Mouse (Mus musculus) mesoderm, embryonic 11.5 days (tissue): ENCODE measurements around the gene Tcte2.
"Not testable (repeated sequence)": the region's sequence is repeated elsewhere in the genome, so short reads cannot be mapped to it uniquely, and the experiment has no call there.

Source experiments
- DNase-seq: peaks from one replicate; pipeline ENCODE4 v3.0.0-alpha.2; 2012; ENCODE audit warnings: low read depth, low spot score

The Tcte2 gene

GRCm38 (mm10) chr17:13683411-13684174 is 78.0 kb downstream of the Tcte2 start:
- DNase-seq, result peak; percentile 54

GRCm38 (mm10) chr17:13683027-13683410 is 78.6 kb downstream of the Tcte2 start:
- no peak for DNase-seq

GRCm38 (mm10) chr17:13682378-13683026 is 79.1 kb downstream of the Tcte2 start:
- no peak for DNase-seq

- no peak for DNase-seq
These were observed 79.9 kb downstream of the Tcte2 start for GRCm38 (mm10) chr17:13681686-13682085.

- DNase-seq, result no peak
These were observed 80.5 kb downstream of the Tcte2 start for GRCm38 (mm10) chr17:13681126-13681525.

GRCm38 (mm10) chr17:13680318-13680717 is 81.3 kb downstream of the Tcte2 start:
- no peak for DNase-seq

- DNase-seq, result no peak
These were observed 81.9 kb downstream of the Tcte2 start for GRCm38 (mm10) chr17:13679725-13680124.

- DNase-seq, result no peak
These were observed 84.1 kb downstream of the Tcte2 start for GRCm38 (mm10) chr17:13677225-13678148.

- DNase-seq, result not testable (repeated sequence)
These were observed 85.5 kb downstream of the Tcte2 start for GRCm38 (mm10) chr17:13676099-13676498.

GRCm38 (mm10) chr17:13675630-13676029 is 86.0 kb downstream of the Tcte2 start:
- DNase-seq, result no peak

GRCm38 (mm10) chr17:13674695-13675306 is 86.8 kb downstream of the Tcte2 start:
- DNase-seq, result no peak

- no peak for DNase-seq
These were observed 89.9 kb downstream of the Tcte2 start for GRCm38 (mm10) chr17:13671732-13672131.

GRCm38 (mm10) chr17:13670227-13670626 is 91.4 kb downstream of the Tcte2 start:
- no peak for DNase-seq

- DNase-seq, result no peak
These were observed 92.4 kb downstream of the Tcte2 start for GRCm38 (mm10) chr17:13669206-13669605.

- peak; percentile 71 for DNase-seq
These were observed 93.3 kb downstream of the Tcte2 start for GRCm38 (mm10) chr17:13668052-13669015.

- DNase-seq, result no peak
These were observed 94.6 kb downstream of the Tcte2 start for GRCm38 (mm10) chr17:13667006-13667405.

- no peak for DNase-seq
These were observed 95.9 kb downstream of the Tcte2 start for GRCm38 (mm10) chr17:13665731-13666130.

GRCm38 (mm10) chr17:13663386-13664166 is 98.0 kb downstream of the Tcte2 start:
- DNase-seq, result no peak
